Mouse (Mus musculus): ENCODE data around the gene Rhbdf1.

The Rhbdf1 gene

DNA sequence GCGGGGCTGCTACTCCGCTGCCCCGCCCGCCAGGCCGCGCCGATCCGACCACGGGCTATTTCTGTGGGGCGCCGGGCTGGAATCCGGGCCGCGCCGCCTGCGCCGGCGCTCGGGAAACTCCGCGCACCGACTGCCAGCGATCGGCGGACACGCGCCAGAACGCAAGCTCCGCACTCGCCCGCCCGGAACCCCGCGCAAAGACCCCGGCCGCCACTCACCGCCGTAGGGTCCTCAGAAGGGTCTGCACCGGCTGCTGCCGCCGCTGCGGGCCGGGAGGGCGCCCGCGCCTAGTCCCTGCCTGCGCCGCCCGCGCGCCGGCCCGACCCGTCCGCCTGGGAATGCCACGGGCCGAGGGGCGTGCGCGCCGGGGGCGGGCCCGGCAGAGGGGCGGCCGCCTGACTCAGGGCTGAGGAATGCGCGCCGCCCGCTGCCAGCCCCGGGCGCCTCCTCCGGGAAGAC lies at the start of gene Rhbdf1:
Gene Rhbdf1, minus strand, starts transcription at position 350 of the 459 bp plus-strand sequence.
- DNase-seq: no peak

DNA sequence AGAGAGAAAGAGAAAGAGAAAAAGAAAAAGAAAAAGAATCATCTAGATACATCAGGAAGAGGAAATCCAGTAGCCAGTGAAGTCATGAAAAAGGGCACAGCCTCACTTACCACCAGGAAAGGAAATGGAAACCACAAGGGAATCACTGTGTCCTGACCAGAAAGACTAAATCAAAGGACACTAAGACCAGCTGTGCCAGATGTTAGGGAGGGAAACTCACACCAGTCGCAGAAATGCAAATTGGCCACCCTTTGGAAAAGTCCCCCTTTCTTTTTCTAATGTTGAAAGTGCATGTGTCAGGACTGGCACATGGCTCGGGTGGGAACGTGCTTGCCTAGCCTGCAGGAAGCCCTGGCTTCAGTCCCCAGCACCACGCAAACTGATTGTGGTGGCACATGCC lies 49.1 kb upstream of the Rhbdf1 start:
- no peak for DNase-seq

DNA sequence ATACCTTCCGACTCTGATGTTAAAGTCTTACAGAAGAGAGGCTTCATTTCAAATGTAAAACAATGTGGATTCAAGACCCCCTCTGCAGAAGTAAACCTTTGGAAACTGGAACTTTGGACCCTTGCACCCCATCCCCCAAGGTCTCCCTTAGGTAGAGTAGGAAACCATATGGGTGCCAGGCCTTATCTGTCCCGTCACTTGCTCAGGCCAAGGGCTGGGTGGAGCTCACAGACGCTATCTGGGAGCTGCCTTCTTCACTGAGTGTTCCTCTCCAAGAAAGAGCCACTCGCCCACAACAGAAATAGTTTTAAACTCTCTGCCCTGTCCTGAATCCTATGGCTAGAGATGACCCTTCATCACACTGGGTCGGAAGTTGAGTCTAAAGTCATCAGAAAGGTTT lies 46.9 kb upstream of the Rhbdf1 start:
- no peak for DNase-seq

DNA sequence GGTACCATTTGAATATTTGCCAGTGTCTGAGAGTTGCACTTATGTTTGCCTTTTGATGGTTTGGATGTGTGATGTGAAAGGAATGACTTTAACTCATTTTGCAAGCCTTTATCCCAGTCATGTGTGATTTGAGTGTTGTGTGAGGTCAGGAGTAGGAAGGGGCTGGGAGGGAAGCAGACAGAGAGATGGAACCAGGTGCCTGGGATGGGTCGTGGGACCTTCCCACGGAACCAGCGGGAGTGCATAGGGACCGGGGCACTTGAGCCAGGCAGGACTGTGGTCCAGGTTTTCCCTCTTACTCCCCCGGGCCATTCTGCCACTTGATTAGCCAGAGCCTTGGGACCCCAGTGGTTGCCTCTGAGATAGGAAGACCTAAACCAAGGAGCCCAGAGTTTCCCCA lies 45.9 kb upstream of the Rhbdf1 start:
- peak; percentile 15 for DNase-seq

DNA sequence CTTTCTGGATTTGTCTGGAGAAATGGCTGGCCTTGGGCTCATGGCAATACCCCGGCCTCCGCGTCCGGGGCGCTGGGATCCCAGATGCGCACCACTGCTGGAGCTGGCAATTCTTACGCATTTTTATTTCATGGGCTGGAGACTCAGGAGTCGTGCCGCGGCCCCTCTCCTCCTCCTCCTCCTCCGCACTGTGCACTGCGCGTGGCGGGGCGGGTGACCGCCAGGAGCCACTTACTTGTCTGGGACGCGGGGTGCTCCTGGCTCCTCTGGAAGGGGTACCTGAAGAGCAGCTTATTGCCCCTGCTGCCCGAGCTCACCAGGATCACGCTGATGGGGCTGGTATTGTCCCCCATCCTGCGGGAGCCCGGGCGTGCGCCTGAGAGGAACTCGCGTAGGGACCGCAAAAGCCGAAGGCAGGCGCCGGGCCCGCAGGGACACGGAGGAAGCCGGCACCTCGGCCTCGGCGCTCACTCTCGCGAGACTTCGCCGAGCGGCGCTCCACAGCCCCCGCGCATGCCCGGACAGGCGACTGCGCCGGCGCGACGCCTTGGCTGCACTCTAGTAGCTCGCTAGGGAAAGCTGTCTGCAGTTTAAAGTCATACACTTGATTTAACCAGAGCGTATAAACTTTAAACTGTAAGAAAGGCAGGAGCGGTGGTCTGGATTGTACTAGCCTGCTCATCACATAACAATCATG lies 45.2 kb upstream of the Rhbdf1 start, which contains the start of gene Nprl3:
Gene Nprl3, minus strand, starts transcription at position 520 of the 697 bp plus-strand sequence.
- DNase-seq: peak; percentile 95

DNA sequence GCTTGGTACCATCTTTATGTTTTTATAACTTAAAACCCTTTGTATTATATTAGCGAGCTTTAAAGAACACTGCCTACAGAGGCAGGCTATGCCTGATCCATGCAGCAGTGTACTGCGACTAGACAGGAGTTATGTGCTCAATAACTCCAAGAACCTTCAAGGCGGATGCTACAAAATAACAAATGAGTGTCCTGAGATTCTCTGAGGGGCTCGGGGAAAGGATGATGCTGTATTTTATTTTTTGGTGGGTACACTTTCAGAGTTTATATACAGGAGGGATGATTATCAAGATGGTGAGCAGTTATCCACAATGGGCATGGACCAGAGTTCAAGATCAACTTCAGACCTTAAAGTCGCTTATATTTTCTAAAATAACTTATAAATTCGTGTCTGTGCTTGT lies 44.7 kb upstream of the Rhbdf1 start:
- DNase-seq: no peak

DNA sequence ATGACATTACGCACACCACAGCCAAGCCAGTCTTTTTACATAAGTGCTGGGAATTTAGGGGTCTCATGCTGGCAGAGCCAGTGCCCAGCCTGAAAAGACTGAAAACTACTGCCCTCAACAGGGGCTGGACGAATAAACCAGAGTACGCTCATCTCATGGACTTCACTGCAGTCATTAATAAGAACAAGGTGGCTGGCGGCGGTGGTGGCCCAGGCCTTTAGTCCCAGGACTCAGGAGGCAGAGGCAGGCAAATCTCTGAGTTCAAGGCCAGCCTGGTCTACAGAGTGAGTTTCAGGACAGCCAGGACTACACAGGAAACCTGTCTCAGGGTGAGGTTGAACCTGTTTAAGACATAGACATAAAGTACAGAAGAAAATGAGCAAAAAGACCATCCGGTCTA lies 44.1 kb upstream of the Rhbdf1 start:
- DNase-seq: no peak

DNA sequence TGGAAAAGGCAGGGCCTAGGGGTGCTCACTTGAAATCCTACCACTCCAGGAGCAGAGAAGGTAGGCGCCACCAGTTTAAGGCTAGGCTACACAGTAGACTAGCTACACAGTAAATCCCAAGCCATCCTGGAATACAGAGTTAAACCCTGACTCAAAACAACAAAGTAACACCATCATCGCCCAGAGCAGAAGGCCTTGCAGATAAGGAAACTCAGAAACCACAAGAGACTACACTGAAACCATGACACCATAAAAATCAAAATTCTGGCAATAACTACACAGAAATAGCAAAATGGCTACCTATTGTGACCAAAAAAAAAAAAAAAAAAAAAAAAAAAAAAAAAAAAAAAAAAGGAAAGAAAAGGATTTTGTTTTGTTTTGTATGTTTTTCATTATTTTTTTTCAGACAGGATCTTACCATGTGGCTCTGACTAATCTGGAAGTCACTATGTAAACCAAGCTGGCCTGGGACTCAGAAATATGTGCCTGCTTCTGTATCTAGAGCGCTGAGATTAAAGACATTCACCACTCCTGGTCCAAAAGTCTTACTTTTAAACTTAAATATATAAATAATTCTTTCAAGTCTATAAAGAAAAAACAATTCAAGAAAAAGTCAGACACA lies 43.1 kb upstream of the Rhbdf1 start:
- DNase-seq: no peak

DNA sequence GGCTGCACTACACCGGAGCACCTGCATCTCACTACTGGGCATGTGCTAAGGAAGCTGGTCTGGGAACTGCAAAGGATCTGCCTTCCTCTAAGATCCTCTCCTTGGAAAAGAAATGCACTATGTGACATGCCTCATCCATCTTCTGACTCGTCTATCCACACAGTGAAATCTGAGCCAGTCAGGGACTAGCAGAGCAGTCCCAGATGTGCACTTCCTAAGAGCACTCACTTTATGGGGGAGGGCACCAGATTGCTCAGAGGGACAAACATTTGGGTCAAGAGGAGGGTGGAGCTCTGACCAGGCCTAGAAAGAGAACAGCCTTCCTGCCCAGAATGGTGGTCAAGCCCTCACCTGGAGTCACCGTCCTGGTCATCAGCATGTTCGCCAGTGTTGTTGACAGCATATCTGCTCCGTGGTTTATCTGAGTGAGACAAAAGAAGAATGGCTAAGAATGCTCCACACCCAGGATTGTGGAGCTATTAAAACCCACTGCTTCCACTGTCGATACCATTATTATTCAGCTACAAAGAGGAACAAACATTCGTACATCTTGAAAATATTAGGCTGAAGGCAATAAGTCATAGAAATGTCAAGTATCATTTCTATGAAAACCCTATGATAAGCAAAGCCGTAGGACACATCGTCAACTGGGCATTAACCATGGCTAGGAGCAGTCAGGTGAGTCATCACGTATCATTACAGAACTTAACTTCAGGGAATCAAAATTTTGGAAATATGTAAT lies 40.7 kb upstream of the Rhbdf1 start:
- no peak for DNase-seq

DNA sequence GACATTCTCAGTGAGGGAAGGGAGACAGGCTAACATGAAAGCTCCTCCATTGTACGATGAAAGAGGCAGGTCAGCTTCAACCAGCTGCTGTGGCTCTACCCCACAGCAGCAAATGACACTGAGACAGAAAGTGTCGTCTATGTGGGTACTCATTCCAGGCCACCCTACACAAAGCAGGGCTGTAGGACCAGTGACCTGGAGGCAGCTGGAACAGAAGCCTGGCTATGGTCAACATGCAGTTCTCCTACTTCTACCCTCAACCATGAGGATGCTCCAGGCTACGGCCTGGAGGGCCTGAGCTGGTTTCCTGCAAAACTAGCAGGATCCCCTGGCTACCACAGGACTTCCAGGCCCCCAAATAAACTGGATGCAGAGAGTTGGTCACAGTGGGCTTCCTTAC lies 34.5 kb upstream of the Rhbdf1 start:
- DNase-seq: no peak

DNA sequence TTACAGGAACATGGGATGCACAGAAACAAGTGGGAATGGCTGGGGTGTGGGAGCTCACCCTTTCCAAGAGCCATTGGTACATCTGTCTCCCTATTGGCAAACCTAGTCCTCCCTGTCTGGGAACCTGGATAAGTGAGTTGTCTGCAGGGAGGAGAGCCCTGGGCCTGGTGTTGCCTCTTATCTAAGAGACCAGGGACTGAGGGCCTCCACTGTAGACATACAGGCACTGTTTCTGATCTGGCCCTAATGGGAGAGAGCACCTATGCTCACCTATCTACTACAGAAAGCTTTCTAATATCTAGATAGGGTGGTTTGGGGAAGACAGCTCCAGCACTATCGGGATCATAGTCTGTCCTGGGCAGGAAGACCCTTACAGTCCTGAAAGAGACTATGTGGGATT lies 34.0 kb upstream of the Rhbdf1 start:
- no peak for DNase-seq

DNA sequence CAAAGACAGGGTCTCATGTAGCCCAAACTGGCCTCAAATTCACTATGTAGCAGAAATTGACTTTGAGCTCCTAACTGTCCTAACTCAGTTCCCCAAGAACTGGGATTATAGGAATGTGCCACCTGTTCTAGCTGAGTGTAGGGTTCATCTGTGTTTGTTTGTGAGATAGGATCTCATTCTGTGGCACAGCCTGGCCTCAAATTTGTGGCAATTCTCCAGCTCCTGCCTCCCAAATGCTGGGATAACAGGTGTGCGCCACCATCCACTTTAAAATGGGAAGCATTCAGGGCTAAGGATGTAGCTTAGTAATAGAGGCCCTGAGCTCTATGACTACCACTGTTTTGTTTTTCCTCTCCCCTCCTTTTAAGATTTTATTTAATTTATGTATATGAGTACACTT lies 31.0 kb upstream of the Rhbdf1 start:
- no peak for DNase-seq

DNA sequence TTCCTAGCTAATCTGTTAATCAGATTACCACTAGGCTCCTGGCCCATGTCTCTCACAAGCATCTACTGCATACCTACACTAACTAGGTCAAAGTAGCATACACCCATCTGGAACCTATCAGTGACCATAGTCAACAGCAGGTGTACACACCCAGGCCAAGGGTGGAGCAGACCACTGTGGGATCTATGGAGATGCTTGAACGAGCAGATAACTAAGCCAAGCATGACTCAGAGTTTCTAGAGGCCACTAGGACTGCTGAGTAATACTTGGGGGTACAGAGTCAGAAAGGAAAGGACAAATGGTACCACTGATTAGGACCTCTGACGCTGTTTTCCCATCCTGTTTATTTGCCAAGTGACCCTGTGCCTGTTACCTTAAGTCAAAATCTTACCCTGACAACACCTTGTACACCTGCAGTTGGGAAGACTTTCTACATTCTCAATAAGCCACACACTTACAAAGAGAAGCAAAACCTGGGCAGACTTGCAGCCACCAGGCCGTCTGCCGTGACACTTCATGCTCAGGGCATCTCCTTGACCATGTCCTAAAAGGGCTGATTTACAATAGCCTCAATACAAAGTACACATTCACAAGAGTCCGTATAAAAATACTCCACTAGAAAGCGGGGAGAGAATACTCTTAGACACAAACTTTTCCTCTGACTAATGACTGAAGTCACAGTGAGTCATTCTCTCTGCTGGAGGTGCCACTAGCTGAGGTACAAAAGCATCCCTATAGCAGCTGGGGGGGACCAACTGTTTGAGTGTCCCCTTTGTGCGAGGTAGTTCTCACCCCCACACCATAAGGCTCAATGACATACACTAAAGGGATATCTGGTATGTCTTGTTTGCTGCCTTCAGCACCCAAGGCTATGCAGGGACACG lies 29.0 kb upstream of the Rhbdf1 start:
- DNase-seq: no peak

DNA sequence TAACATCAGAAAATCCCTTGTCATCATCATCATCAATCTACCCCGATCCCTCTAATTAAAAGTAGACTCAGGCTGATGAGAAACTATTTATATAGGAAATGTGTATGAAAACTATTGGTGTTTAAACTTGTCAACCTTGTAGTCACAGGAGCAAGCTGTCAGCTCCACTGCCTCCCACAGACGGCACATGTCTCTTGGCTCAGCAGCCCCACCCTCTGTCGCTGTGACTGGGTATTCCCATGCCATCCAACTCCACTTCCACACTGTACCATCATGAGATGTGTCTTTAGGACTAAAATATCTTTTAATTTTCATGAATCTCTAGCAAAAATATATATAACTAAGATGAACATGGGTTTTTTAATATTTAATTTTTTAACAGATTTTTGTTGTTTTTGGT lies 26.2 kb upstream of the Rhbdf1 start:
- DNase-seq: no peak

DNA sequence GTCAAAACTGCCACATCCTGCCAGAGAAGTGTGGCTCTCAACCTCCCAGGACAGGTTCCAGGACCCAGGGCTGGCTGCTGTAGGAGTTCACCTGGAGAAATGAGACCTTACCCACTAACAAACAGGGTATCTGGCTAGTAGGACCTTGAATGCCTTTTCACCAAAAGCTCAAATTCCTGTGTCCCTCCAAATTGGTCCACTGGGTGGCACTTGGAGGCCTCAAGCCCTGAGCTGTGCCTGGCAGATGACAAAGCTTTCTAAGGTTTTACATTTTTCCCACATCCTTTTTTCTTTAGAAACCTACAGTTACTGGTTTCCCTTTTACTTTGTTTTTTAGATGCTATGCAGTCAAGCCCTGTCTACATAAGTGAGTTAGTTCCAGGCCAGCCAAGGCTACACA lies 25.0 kb upstream of the Rhbdf1 start:
- DNase-seq: no peak

DNA sequence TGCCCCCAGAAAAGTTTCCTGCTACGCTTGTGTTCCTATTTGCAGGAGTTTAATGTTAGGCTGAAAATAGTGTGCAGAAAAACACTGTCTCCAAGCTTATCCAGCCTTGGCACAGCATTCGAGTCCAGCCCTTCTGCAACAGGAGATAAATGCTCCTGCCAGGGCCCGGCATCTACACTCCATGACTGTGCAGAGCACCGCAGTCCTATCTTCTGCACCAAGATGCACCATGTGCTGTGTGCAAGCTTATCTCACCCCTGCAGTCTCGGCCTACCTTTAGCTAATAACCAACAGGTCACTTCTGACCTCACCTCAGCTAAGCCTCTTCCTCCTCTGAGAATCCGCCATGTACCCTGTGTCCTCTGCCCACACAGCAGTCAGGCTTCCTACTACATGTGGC lies 23.5 kb upstream of the Rhbdf1 start:
- no peak for DNase-seq

DNA sequence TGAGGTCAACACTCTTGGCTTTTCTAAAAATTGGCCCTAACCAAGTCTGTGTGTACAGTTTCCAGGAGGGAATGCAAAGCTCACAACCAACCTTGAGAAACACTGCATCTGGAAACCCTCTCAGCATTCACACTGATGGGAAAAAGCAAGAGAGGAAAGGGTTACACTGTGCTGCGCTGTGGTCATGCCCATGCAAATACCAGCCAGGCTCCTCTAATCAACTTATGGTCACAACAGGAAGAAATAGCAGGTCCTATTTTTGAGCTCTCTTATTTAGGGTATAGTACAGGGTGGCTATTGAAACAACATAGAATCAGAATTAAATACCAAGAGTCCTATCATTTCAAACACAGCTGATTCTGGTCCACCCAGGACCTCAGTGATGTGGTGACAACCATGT lies 22.5 kb upstream of the Rhbdf1 start:
- no peak for DNase-seq

DNA sequence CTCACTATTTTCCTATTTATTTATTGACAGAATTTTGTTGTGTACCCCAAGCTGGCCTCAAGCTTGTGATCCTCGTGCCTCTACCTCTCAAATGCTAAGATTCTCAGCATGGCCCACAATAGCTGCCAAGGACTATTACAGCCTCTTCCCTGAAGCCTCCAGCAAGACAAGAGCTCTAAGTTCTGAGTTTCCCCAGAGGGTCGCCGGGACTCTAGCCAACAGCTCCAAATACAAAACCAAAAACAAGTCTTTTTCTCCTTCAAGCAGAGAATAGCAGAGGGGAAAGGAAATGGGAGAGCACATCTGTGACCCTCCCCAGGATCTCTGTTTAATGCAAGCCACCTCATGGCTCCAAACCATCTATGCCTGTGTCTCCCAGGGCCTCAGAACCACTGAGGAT lies 22.0 kb upstream of the Rhbdf1 start:
- no peak for DNase-seq

DNA sequence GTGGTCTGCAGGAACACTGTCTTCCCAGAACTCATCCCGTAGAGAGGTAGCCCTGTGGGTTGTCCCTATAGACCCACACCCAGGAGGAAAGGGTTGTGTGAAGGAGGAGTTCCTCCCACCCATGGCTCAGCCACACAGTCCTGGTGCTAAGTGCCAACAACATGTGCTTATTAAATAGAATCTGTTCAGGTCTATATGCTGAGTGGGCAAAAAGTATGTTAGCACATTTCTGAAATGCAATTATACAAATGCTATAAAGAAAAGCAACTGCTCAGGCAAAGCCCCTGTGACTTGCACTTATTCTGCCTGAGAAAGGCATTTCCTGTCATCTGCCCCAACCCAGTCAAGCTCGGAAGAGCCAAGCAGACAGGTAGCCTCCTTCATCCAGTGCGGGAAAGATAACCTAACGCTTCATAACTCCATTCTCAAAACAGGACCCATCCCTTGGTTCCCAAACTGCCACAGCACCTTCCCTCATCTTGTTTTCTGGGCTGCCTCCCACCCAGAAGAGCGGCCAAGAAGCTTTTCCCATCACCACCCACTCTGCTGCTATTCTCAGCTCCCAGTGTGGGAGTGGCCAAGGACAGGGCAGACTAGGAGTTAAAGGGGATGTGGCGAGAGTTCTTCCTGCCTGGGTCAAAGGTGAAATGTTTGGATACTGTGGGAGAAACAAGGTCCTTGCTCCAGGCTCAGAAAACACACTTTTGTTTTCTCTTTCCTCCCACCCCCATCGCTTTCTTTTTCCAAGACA lies 21.3 kb upstream of the Rhbdf1 start:
- no peak for DNase-seq

DNA sequence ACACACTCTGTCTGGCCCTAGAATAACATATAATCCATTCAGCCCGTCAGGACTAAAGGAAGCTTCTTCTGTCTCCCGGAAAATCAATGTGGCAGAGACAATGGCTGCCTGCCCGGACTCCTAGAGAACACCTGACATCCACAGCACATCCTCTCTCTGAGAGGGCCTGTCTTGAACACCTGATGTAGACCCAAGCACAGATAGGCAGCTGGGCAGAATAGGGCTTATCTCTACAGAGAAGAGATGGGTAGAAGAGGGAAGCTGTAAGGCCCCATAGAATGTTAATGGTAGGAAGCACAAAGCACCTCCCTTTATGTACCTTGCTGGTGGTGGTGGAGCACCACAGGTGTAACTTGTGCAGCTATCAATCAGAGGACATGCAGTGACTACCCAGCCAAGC lies 20.1 kb upstream of the Rhbdf1 start:
- no peak for DNase-seq

DNA sequence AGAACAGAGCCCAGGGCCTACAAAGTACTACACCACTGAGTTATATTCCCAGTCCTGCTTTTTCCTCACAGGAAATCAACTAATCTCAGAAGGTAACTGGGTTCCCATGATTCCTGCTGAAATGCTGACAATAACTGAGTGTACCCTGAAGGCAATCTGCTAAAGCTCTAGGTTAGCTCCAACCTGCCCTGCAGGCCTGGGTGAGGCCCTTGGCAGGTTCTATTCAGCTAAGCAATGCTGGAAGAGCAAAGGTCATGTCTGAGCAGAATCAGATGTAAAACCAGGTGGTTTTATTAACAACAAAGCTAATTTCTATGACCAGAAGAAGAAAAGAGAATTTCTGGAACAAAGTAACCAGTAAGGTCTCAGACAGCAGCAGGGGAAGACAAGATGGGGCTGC lies 19.3 kb upstream of the Rhbdf1 start:
- DNase-seq: no peak
